Mouse (Mus musculus) neural tube, embryonic 10.5 days (tissue): ENCODE measurements around the gene Rfx8.

ENCODE experiments used
- DNase-seq: peaks from one replicate; pipeline ENCODE4 v3.0.0-alpha.2; 2017; ENCODE audit warnings: low spot score; ENCODE audit errors: extremely low spot score

The Rfx8 gene

DNA sequence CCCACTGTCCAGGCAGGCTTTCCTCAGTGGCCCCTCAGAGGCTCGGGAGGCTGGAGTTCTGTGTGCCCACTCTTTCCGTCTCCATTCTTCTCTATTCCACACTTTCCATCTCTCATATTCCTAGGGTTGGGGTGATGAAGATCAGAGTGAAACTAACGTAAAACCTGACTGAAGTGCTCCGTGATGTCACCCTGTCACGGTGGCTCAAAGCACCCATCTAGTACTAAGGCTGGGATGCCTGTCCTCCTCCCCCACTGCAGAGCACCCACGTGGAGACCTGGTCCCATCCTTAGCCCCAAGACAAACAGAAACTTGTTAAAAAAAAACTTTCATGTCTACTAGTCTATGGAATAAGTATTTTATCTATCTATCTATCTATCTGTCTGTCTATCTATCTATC, 14.1 kb upstream of the Rfx8 start:
- no peak for DNase-seq

GRCm38 (mm10) chr1:39734311-39734710, 13.5 kb upstream of the Rfx8 start:
- DNase-seq, result no peak

DNA sequence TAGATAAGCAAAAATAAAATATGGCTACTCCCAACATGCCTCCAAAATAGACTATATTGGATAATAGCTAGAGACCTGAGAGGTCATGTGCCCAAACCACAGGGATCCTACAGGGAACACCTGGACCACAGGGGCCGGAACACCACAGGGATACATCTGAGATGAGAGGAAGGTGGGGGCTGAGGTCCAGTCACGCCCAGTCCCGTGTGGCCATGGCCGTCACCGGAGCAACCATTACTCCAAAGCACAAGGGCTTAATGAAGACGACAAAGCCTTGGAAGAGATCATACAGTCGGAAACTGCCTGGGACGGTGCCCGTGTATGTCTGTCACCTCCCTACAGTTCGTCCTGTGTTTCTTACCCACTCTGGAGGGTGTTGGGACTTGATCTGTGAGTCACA, 13.1 kb upstream of the Rfx8 start:
- DNase-seq, result no peak

DNA sequence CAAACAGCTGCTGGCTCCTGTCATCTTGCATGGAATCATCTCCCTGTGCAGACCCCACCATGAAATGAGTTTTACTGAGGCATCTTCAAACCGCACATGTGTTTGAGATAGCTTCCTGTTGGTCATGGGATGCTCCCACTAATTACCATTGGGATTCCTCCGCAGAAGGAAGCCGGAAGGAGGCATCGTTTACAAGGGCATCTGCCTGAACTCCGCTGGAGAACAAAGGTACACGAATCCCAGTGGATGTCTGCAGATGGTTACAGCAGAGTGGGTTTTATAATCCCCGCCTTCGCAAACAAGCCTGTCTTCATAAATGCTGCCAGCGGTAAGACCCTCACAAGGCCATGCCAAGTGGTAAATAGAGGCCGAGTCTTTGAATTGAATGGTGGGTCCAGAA, 11.3 kb upstream of the Rfx8 start:
- no peak for DNase-seq

GRCm38 (mm10) chr1:39731543-39731942, 10.7 kb upstream of the Rfx8 start:
- DNase-seq, result no peak

DNA sequence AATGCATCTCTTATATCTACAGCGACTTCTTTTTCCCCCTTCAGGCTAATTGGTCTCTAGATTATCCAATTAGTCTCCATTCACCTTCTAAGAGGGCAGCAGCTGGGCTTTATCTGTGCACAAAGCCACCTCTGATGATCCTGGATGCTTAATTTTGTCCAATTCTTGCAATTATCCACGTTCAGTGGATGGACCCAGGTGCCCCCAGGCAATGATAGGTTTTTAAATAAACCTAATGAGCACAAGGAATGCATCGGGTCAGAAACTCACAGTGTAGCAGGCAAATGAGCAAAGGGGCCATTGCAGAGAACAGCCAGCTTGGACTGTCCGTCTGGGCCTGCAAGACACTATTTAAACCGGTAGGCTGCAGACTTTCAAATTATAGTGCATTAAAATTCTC, 10.1 kb upstream of the Rfx8 start:
- DNase-seq, result no peak

GRCm38 (mm10) chr1:39729919-39730318, 9.1 kb upstream of the Rfx8 start:
- no peak for DNase-seq

GRCm38 (mm10) chr1:39721351-39721726, 542 bp upstream of the Rfx8 start:
- no peak for DNase-seq

DNA sequence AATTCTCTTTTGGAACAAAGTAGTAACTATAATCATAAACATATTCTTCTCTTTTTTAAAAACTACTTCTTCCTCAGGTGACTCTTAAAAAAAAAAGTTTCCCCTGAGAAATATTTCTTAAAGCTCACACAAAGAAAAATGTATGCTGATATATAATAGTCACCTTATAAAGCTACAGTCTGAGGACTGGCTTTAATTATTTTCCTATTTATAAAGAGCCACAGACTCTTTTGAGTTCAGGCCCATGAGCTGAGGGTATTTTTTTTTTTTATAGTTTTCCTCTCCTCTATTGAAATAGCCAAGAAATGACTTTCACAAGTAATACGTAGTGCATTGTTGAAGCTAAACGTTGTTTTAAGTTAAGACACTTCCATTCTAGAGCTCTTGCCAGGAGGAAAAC, 611 bp downstream of the Rfx8 start:
- no peak for DNase-seq

DNA sequence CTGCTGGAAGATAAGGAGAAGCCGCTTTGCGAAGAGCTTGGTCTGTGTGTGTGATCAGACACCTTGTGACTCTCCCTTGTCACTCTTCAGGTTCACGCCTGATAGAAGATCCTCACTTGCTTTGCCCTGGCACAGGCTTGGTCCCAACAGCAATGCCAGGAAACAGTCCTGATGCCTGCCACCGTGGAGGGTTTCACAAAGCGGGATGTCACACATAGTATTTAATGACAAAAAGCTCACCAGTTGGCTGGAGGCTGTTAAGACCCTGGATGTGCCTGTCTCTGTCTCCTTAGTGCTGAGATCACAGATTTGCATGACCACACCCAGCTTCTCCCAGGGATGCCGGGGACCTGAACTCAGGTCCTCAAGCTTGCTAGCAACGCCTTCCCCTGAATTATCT, 5.2 kb downstream of the Rfx8 start:
- no peak for DNase-seq

DNA sequence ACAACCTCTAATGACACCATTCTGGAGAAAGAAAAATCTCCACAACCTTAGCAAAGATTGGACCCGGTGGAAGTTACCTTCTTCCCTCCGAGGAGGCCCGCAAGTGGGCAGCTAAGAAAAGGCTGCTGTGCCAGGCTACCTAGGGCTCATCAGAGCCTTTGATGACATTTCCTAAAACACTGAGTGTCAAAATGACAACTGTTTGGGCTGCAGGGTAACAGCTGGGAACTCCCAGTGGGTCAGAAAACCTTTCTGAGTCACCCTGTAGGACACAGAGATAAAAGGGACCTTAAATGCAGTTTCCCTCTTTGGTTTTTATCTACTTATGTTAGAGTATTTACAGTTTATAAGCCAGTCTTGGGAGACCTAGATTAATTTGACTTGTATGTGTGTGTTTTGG, 6.1 kb downstream of the Rfx8 start:
- no peak for DNase-seq

DNA sequence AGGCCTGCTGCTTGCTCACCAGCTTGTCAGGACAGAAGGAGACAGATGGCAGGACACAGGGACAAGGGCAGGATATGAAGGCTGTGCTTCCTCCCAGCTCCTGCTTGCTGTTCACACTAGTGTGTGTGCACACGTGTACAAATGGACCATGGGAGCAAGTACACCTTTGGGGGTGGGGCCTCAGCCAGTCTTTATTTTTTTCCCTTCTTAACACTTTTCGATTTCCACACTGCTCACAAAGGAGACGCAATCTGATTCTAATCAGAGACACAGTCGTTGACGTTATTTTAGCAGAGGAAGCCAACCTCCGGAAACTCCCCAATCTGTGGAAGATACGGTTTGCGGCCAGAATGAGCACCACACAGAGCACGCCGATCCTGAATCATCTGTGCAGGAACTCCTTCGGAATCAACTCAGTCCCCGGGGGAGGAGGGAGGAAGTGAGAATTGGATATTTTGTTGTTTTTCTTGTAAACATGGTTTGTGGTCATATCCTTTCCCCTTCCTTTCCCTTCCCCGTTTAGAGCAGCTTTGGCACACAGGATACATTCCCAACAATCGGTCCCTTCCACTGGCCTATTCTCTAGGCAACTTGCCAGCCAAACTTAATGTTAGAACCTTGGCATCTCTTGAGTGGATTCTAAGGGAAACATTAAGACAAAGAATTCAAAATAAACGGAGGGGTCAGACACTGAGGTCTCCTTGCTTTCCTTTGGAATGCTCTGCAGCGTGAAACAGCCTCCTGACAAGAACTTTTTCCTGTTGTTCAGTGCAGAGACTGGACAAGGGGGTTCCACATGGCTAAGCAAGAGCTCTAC, 6.7 kb downstream of the Rfx8 start:
- no peak for DNase-seq

- no peak for DNase-seq
Observed at GRCm38 (mm10) chr1:39713300-39713699, 7.5 kb downstream of the Rfx8 start.

GRCm38 (mm10) chr1:39712261-39712660, 8.5 kb downstream of the Rfx8 start:
- DNase-seq, result no peak

GRCm38 (mm10) chr1:39710604-39711003, 10.2 kb downstream of the Rfx8 start:
- no peak for DNase-seq

GRCm38 (mm10) chr1:39710016-39710415, 10.8 kb downstream of the Rfx8 start:
- no peak for DNase-seq

- DNase-seq, result no peak
Observed at GRCm38 (mm10) chr1:39708778-39709177, 12.0 kb downstream of the Rfx8 start.

- DNase-seq, result peak; percentile 41
Observed at GRCm38 (mm10) chr1:39702216-39703046, 18.4 kb downstream of the Rfx8 start.

DNA sequence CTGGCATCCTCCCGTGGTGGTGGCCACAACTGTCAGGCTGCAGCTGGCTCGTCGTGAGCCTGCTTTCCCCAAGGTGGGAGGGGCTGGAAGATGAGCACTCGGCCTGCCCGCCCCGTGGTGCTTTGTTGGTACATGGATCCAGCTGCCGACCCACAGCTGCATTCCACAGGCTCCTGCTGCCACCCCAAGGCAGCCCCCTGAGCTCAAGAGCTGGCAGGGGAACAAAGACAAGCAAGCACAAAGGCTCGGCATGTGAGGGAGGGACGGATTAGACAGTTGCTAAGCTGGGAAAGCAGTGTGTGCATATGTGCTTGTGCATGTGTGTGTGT, 19.6 kb downstream of the Rfx8 start:
- peak; percentile 66 for DNase-seq

DNA sequence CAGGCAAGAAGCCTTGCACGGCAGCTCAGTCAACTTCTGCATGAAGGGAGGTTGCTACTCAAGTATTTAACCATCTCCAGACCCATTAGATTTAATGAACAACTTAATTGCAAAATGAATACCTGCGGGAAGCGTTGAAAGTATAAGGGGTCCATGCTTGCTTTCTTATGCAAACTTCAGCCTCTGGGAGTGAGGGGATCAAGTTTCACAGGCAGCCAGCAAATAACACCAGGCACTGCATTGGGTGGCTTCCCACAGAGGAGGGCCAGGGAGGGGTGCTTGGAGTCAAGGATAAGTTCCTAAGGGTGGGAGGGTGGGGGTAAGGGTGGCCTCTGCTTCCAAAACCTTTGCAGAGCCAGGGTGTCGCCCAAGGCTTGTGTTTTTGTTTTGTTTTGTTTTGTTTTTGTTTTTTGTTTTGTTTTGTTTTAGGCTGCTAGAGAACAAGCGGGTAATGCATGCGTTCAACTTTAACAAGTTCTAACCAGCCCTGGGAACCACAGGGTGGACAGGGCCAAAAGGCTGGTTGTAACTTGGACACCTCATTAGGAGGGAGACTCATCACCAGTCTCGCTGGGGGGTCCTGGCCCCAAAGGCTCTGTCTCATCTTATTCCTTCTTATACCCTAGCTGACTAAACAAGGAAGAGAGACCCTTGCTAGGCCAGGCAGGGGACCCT, 20.1 kb downstream of the Rfx8 start:
- DNase-seq, result no peak

GRCm38 (mm10) chr1:39698456-39698855, 22.3 kb downstream of the Rfx8 start:
- no peak for DNase-seq

- DNase-seq, result no peak
Observed at GRCm38 (mm10) chr1:39695198-39695597, 25.6 kb downstream of the Rfx8 start.
